Mouse (Mus musculus): ENCODE results near the gene Ninj2.

DNA sequence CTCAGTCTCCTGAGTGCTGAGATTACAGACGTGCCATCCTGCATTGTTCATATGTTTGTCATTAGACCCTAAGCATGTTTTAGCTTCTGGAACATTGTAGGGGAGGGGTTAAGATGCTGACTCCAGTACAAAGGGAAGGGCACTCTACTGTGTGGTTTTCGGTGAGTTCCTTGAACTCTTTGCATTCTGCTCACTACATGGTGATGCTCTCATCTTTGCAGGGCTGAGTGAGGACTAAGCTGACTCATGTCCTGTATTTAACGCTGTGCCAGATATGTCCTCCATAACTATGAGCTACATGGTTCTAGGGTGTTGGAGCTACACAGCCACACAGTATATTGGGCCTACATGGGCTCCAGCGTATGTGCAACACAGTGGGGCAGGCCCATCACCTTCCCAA lies 97.2 kb downstream of the Ninj2 start:
- no peak for TF ChIP-seq CTCF (IDR thresholded peaks at IDR 0.05; ENCODE audit: insufficient read depth, low read length)
- TF ChIP-seq POLR2A (IDR thresholded peaks at IDR 0.05; ENCODE audit: borderline replicate concordance, extremely low read depth, low read depth, low read length), result no peak

Data from lung, adult 2 months (tissue).